Mouse (Mus musculus) ES-E14 (cell line): Measurements from ENCODE around the gene Cdc26. TPM values are rescaled to one million over a fixed set of nuclear protein-coding genes. Genes with fewer than 3 reads are reported as not detected.
A peak's percentile ranks its signal among the peaks of the same experiment; 100 is the strongest.

Experiments
- DNase-seq: peaks from one replicate; pipeline ENCODE4 v3.0.0-alpha.2; 2013; ENCODE audit warnings: low read depth, low spot score
- H3K27ac ChIP-seq: 2 replicates; pipeline ENCODE4 v1.5.1; 2012; ENCODE audit warnings: low read depth, mild to moderate bottlenecking, low read length, moderate library complexity, mixed read lengths; ENCODE audit not compliant: poor library complexity, insufficient read depth, severe bottlenecking
- H3K36me3 ChIP-seq: 2 replicates; pipeline ENCODE4 v1.6.1; 2012; ENCODE audit warnings: mild to moderate bottlenecking, low read length, moderate library complexity, mixed read lengths; ENCODE audit not compliant: control insufficient read depth, poor library complexity, insufficient read depth, severe bottlenecking
- H3K4me1 ChIP-seq, 2 experiments: fragments of 150-350 bp in 1 of 2; sonication (generic) in 1 of 2; 2 replicates each; pipeline ENCODE4 v1.6.1; 2012; ENCODE audit warnings: low read length in 2 of 2, mild to moderate bottlenecking in 1 of 2, mixed read lengths in 1 of 2; ENCODE audit not compliant: control insufficient read depth in 2 of 2, insufficient read depth in 2 of 2, poor library complexity in 1 of 2
- H3K4me3 ChIP-seq, 2 experiments: fragments of 150-350 bp in 1 of 2; sonication (generic) in 1 of 2; 2 replicates each; pipeline ENCODE4 v1.5.1; 2012; ENCODE audit warnings: low read length in 2 of 2, low read depth in 1 of 2, mild to moderate bottlenecking in 1 of 2, mixed read lengths in 1 of 2; ENCODE audit not compliant: insufficient read depth in 1 of 2, poor library complexity in 1 of 2, severe bottlenecking in 1 of 2
- H3K9ac ChIP-seq: 2 replicates; pipeline ENCODE4 v1.6.1; 2012; ENCODE audit warnings: low read depth, mild to moderate bottlenecking, low read length, mixed read lengths; ENCODE audit not compliant: poor library complexity, insufficient read depth, severe bottlenecking
- H3K9me3 ChIP-seq: fragments of 150-350 bp; sonication (generic); 2 replicates; pipeline ENCODE4 v1.6.1; 2012; ENCODE audit warnings: low read depth, mild to moderate bottlenecking, low read length; ENCODE audit not compliant: control insufficient read depth, insufficient read depth
- CHD2 ChIP-seq: IDR thresholded peaks from 2 replicates; pipeline ENCODE4 v1.6.1; 2014; ENCODE audit warnings: mild to moderate bottlenecking, low read depth, low read length, inconsistent platforms
- HCFC1 ChIP-seq: IDR thresholded peaks from 2 replicates; pipeline ENCODE4 v1.6.1; 2012; ENCODE audit warnings: low read length, inconsistent platforms, borderline replicate concordance; ENCODE audit not compliant: insufficient read depth
- MAFK ChIP-seq: IDR thresholded peaks from 2 replicates; pipeline ENCODE4 v1.6.1; 2014; ENCODE audit warnings: mild to moderate bottlenecking, low read depth, low read length, inconsistent platforms; ENCODE audit not compliant: insufficient read depth
- ZC3H11A ChIP-seq: IDR thresholded peaks from 2 replicates; pipeline ENCODE4 v1.6.1; 2012; ENCODE audit warnings: low read depth, mild to moderate bottlenecking, inconsistent platforms, low read length, borderline replicate concordance
- ZNF384 ChIP-seq: IDR thresholded peaks from 2 replicates; pipeline ENCODE4 v1.6.1; 2012; ENCODE audit warnings: low read depth, low read length, inconsistent platforms
- in situ Hi-C, 2 experiments: fragments of 600-800 bp; cut with MboI; formaldehyde crosslinking; loops; one replicate each; pipeline ENCODE4 v1.15.1; 2025; ENCODE audit warnings: low sequenced_read_pairs in 2 of 2, inconsistent platforms in 1 of 2; ENCODE audit not compliant: unreplicated experiment in 2 of 2
- total RNA-seq: library from RNA; depleted of rRNA; stranded (reverse); fragments of 300-350 nt; gene quantifications from 2 replicates; pipeline ENCODE4 v1.2.3, GENCODE M21; 2012; rRNA removed

Cdc26 gene
- 39.0 and 69.1 TPM in 2 replicates for total RNA-seq

DNA sequence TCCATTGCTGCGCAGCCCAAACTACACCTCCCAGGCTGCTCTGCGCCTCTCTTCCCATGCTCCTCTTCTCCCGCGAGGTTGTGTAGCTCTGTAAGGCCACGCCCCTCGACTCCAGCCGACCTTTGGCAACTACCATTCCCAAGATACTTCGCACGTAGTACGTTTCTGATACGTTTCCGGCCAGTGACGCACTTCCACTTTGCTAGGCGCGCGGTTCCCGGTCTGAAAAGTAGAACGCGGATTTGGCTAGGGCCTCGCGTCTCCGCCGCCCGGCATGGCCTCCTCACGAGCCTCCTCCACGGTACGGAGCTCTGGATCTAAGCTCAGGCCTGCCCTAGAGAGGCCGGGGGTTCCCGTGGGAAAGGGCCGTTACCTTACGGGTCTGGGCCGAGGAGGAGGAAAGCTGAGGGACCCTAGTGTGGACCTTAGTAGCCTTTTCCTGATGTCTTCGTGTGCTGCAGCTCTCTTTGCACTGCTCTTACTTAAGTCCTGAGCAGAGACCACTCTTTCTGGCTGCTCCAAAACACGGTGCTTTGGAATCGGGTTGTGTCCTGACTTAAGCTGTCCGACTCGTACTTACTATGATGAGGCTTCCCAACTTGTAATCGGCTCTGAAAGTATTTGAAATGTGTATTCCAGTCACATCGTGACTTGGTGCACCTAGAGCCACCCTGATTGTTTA is at the start of gene Cdc26, which contains the start of gene Prpf4:
Cdc26 (minus strand) TSS at position 42 of the 682 bp plus-strand sequence.
Prpf4 (plus strand) TSS at position 197 of the 682 bp plus-strand sequence.
- Histone ChIP-seq H3K36me3 (peaks cover 26% of the 10 kb centered on the region), H3K4me3 (peak within 1 kb of the TSS; percentile 93 to 98), H3K27ac (peak within 1 kb of the TSS; percentile 85), H3K9ac (peak within 1 kb of the TSS; percentile 99), H3K4me1 (peaks cover 5 to 10% of the 10 kb centered on the region in 2 experiments; a peak in 3 of 4 replicates), H3K9me3 (no peaks in the 10 kb centered on the region)
- peak; percentile 98 for DNase-seq
- in situ Hi-C loops: no loop called here
- TF ChIP-seq CHD2: peak; percentile 96
- peak; percentile 93 for TF ChIP-seq HCFC1
- no peak for TF ChIP-seq MAFK

DNA sequence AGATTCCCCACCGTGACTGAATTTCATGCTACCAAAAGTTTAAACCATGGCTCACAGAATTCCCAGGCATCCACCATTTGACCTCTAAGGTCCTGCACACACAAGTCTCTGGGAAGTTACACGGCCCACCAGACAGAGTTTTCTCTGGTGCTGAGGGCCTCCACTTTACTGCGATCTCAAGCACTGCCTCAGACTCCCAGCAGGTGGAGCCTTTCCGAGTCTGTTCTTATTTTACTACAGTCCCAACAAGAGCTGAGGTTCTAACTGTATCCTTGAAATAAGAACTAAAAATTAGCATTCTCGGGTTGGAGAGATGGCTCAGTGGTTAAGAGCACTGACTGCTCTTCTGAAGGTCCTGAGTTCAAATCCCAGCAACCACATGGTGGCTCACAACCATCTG is 46.6 kb upstream of the Cdc26 start:
- no peak overlapping the region for H3K4me3 ChIP-seq
- peaks cover 23% of the 10 kb centered on the region; the same call in 1 of the 2 replicates for H3K36me3 ChIP-seq
- DNase-seq: no peak
- H3K4me1 ChIP-seq: peaks cover 0 to 2% of the 10 kb centered on the region in 2 experiments; a peak in 1 of 4 replicates
- no peak overlapping the region for H3K9ac ChIP-seq
- in situ Hi-C loops: no loop called here
- TF ChIP-seq CHD2: no peak
- TF ChIP-seq HCFC1: no peak
- TF ChIP-seq ZNF384: no peak
- TF ChIP-seq ZC3H11A: no peak
- no peak for TF ChIP-seq MAFK
- H3K27ac ChIP-seq: no peak overlapping the region
- H3K9me3 ChIP-seq: 0 out of 2 replicates have a peak, but pooled peaks cover 3% of the 10 kb centered on the region

DNA sequence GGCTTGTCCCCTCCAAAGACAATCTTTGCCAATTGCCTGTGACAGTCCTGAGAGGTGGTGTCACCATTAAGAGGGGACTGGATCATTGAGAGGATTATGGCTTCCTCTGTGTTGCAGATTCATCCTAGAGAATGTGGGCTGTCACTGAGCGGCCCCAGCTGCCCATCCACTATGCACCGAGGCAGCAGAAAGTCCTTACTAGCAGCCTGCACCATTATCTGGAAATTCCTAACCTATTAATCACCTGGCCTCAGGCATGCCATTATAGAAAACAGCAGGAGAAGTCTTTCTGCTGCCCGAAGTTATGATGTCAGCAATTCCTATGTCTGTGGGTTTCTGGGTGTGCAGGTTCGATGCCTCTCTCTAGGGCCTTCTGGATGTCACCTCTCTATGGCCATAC is 32.5 kb upstream of the Cdc26 start:
- H3K4me1 ChIP-seq: no peaks in the 10 kb centered on the region
- in situ Hi-C loops: no loop called here
- no peak for DNase-seq
- no peak overlapping the region for H3K27ac ChIP-seq
- H3K9me3 ChIP-seq: peaks cover 8% of the 10 kb centered on the region
- H3K9ac ChIP-seq: no peak overlapping the region
- H3K36me3 ChIP-seq: no peaks in the 10 kb centered on the region
- TF ChIP-seq ZC3H11A (no peak), HCFC1 (no peak), MAFK (no peak), CHD2 (no peak), ZNF384 (no peak)
- H3K4me3 ChIP-seq: no peak overlapping the region

DNA sequence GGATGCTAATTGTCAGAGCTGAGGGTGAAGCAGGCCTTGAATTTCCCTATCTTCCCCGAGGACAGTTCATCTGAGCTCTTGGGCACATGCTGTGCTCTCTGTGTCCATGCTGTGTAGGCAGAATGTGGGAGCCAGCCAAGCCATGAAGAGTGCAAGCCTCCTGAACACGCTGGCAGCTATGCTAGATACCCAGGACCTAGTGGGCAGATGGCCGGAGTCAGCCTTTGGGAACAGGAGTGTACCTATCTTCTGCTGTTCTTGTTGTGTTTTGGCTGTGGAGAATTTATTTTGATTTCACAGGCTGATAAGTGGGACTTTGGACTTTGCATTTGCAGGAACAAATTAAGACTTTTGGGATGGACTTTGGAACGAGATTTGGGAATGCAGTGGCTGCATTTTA is 32.1 kb upstream of the Cdc26 start:
- Histone ChIP-seq H3K4me3 (no peak overlapping the region), H3K36me3 (no peaks in the 10 kb centered on the region), H3K9me3 (peaks cover 8% of the 10 kb centered on the region), H3K9ac (no peak overlapping the region), H3K4me1 (no peaks in the 10 kb centered on the region), H3K27ac (no peak overlapping the region)
- TF ChIP-seq MAFK (no peak), HCFC1 (no peak), CHD2 (no peak), ZC3H11A (no peak), ZNF384 (no peak)
- in situ Hi-C loops: no loop called here
- DNase-seq: no peak
